Mouse (Mus musculus) midbrain, postnatal 0 days (tissue): ENCODE results near the gene Fthl17d. TPM values are rescaled to one million over a fixed set of nuclear protein-coding genes. Genes with fewer than 3 reads are reported as not detected.
"Not testable (repeated sequence)": the region's sequence is repeated elsewhere in the genome, so short reads cannot be mapped to it uniquely, and the experiment has no call there.

ENCODE experiments used
- ATAC-seq: fragments of 200-750 bp; cut with Nextera tagmentation; 2 replicates; pipeline ENCODE4 v1.8.0; 2017; ENCODE audit warnings: moderate number of reproducible peaks, mild to moderate bottlenecking, moderate TSS enrichment, moderate library complexity; ENCODE audit not compliant: low FRiP score
- DNase-seq: peaks from one replicate; pipeline ENCODE4 v3.0.0-alpha.2; 2015; ENCODE audit warnings: low spot score
- H3K27ac ChIP-seq: fragments of 300-500 bp; sonication (generic); 2 replicates; pipeline ENCODE4 v1.5.1; 2014; ENCODE audit warnings: low read depth, mild to moderate bottlenecking, low read length, mixed read lengths
- H3K27me3 ChIP-seq: fragments of 300-500 bp; sonication (generic); 2 replicates; pipeline ENCODE4 v1.6.1; 2014; ENCODE audit warnings: low read length, control low read depth, mixed read lengths; ENCODE audit not compliant: insufficient read depth
- H3K36me3 ChIP-seq: fragments of 300-500 bp; sonication (generic); 2 replicates; pipeline ENCODE4 v1.6.1; 2014; ENCODE audit warnings: low read length, control low read depth, mixed read lengths; ENCODE audit not compliant: insufficient read depth
- H3K4me1 ChIP-seq: fragments of 300-500 bp; sonication (generic); 2 replicates; pipeline ENCODE4 v1.6.1; 2014; ENCODE audit warnings: mild to moderate bottlenecking, control low read depth, antibody characterized with exemption, low read length, mixed read lengths; ENCODE audit not compliant: insufficient read depth
- H3K4me2 ChIP-seq: fragments of 300-500 bp; sonication (generic); 2 replicates; pipeline ENCODE4 v1.6.1; 2014; ENCODE audit warnings: low read depth, mild to moderate bottlenecking, low read length, mixed read lengths; ENCODE audit not compliant: poor library complexity, severe bottlenecking
- H3K4me3 ChIP-seq: fragments of 300-500 bp; sonication (generic); 2 replicates; pipeline ENCODE4 v1.5.1; 2014; ENCODE audit warnings: low read depth, mild to moderate bottlenecking, low read length, moderate library complexity
- H3K9ac ChIP-seq: fragments of 300-500 bp; sonication (generic); replicated peaks from 2 replicates; pipeline ENCODE4 v1.6.1; 2014; ENCODE audit warnings: mild to moderate bottlenecking, low read length, moderate library complexity, mixed read lengths; ENCODE audit not compliant: poor library complexity, severe bottlenecking
- H3K9me3 ChIP-seq: fragments of 300-500 bp; sonication (generic); 2 replicates; pipeline ENCODE4 v1.6.1; 2016; ENCODE audit warnings: low read length, control low read depth
- CTCF ChIP-seq: IDR thresholded peaks from 2 replicates; pipeline ENCODE4 v1.5.1; 2016; ENCODE audit warnings: antibody characterized with exemption, mild to moderate bottlenecking
- WGBS: fragments of 180-500 bp; shearing (Covaris S2); extraction: QIAGEN DNeasy Blood & Tissue Kit; methylation state at CpG from one replicate; pipeline ENCODE4 v1.1.7; 2014; 5-methylcytosine and 5-hydroxymethylcytosine counted together
- polyA plus RNA-seq: library from polyadenylated mRNA; unstranded; fragments of >200 nt; fragmentation: Nextera tagmentation; extraction: Ambion mirVana; gene quantifications from 2 replicates; pipeline ENCODE4 v1.2.1, GENCODE M21; 2015
- total RNA-seq: library from RNA; depleted of rRNA; stranded (reverse); fragments of >200 nt; gene quantifications from 2 replicates; pipeline ENCODE4 v1.2.3, GENCODE M21; 2014; rRNA removed

Fthl17d gene
- total and polyA plus RNA-seq, 2 experiments from 2014 or later = not detected

DNA sequence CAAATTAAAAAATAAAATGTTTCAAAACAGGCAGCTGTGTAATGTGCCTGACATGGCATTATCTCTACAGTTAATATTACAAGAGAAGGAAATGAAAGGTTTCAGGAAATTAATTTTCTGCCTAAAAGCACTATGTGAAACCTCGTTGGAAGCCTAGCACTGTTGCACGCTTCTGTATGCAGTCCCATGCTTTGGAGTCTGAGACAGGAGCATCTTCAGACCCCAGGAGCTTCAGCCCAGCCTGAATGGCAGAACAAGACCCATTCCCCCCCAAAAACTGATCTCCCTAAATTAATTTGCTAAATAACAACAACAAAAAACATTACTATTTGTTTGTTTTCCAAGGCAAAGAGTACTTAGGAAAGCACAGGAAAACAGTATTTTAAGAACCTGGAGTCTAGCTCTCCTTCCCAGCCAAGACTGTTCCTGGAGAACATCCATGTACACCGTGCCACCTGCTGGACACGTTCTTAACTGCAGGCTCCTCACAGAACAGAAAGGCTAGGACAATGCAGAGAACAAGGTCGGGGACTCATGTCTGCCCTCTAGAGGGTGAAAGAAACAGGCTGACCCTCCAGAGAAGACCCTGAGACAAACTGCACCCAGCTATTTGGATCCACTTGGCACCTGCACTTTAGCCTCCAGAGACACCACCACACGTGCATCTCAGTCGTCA is 38.3 kb downstream of the Fthl17d start:
- H3K4me3 ChIP-seq, H3K9me3 ChIP-seq, H3K36me3 ChIP-seq, H3K9ac ChIP-seq, H3K4me2 ChIP-seq, H3K27me3 ChIP-seq, H3K4me1 ChIP-seq, H3K27ac ChIP-seq: not testable (repeated sequence)
- WGBS = 20% methylated on average over 7 of the region's 7 CpGs
- DNase-seq (peak; percentile 82), ATAC-seq (peak; percentile 71; the same call in 1 of the 2 replicates)
- peak; percentile 84 for TF ChIP-seq CTCF

DNA sequence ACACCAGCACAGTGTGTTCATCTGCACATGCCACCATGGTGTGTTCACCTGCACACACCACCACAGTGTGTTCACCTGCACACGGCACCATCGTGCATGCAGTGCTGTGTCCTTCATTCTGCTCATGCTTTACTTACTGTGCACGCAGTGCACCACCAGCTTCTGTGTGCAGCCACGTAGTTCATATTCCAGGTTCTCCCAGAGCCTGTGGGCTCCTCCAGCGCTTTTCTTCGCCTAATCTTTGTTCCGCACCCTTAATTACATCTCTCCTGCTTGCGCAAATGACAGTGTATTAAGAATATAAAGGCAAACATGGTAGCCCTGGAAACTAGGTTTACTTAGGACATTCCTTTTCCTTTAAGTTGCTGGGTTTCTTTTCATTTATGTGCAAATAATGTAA is 42.5 kb downstream of the Fthl17d start:
- no peak overlapping the region for H3K9ac ChIP-seq
- H3K36me3 ChIP-seq = no peaks in the 10 kb centered on the region
- no peaks in the 10 kb centered on the region for H3K9me3 ChIP-seq
- H3K4me2 ChIP-seq = no peak overlapping the region
- no peaks in the 10 kb centered on the region for H3K27me3 ChIP-seq
- no peak for TF ChIP-seq CTCF
- DNase-seq (no peak), ATAC-seq (no peak)
- no peaks in the 10 kb centered on the region for H3K4me1 ChIP-seq
- H3K27ac ChIP-seq = no peak overlapping the region
- WGBS = 68% methylated on average over 8 of the region's 8 CpGs
- H3K4me3 ChIP-seq = no peak overlapping the region

Other genes starting within 250 kb of the Fthl17d start
- not detected in 2 replicates for gene Ssx9, start 238.3 kb downstream of the Fthl17d start, total RNA-seq
- not detected in 2 replicates for gene Ssx9, start 238.3 kb downstream of the Fthl17d start, polyA plus RNA-seq
- gene Ssxb5, start 183.1 kb downstream of the Fthl17d start, total RNA-seq = not detected in 2 replicates
- not detected in 2 replicates for gene Ssxb5, start 183.1 kb downstream of the Fthl17d start, polyA plus RNA-seq
- not detected in 2 replicates for gene Gm6592, start 142.8 kb downstream of the Fthl17d start, total RNA-seq
- gene Gm6592, start 142.8 kb downstream of the Fthl17d start, polyA plus RNA-seq = not detected in 2 replicates
- gene Gm5751, start 112.5 kb downstream of the Fthl17d start, total RNA-seq = not detected in 2 replicates
- gene Gm5751, start 112.5 kb downstream of the Fthl17d start, polyA plus RNA-seq = not detected in 2 replicates
- gene B630019K06Rik, start 94.4 kb downstream of the Fthl17d start, total RNA-seq = 112 and 113 TPM in 2 replicates
- 37.5 and 40.5 TPM in 2 replicates for gene B630019K06Rik, start 94.4 kb downstream of the Fthl17d start, polyA plus RNA-seq
- not detected in 2 replicates for gene Fthl17b, start 23.8 kb downstream of the Fthl17d start, total RNA-seq
- gene Fthl17b, start 23.8 kb downstream of the Fthl17d start, polyA plus RNA-seq = not detected in 2 replicates
- not detected in 2 replicates for gene Fthl17c, start 10.2 kb downstream of the Fthl17d start, total RNA-seq
- gene Fthl17c, start 10.2 kb downstream of the Fthl17d start, polyA plus RNA-seq = not detected in 2 replicates
- not detected in 2 replicates for gene Fthl17e, start 46.7 kb upstream of the Fthl17d start, total RNA-seq
- not detected in 2 replicates for gene Fthl17e, start 46.7 kb upstream of the Fthl17d start, polyA plus RNA-seq
- gene Fthl17f, start 76.3 kb upstream of the Fthl17d start, total RNA-seq = not detected in 2 replicates
- not detected in 2 replicates for gene Fthl17f, start 76.3 kb upstream of the Fthl17d start, polyA plus RNA-seq
- not detected in 2 replicates for gene 4930402K13Rik, start 117.8 kb upstream of the Fthl17d start, total RNA-seq
- not detected in 2 replicates for gene 4930402K13Rik, start 117.8 kb upstream of the Fthl17d start, polyA plus RNA-seq
- 8.6 and 10.9 TPM in 2 replicates for gene Lancl3, start 213.1 kb upstream of the Fthl17d start, total RNA-seq
- gene Lancl3, start 213.1 kb upstream of the Fthl17d start, polyA plus RNA-seq = 2.6 and 3.0 TPM in 2 replicates